Mouse (Mus musculus) neural tube, embryonic 14.5 days (tissue): ENCODE measurements around the gene Dhodh. TPM values are rescaled to one million over a fixed set of nuclear protein-coding genes. Genes with fewer than 3 reads are reported as not detected.

Experiments used
- polyA plus RNA-seq: library from polyadenylated mRNA; unstranded; fragments of >200 nt; fragmentation: Nextera tagmentation; extraction: Ambion mirVana; gene quantifications from 2 replicates; pipeline ENCODE4 v1.2.1, GENCODE M21; 2014

The Dhodh gene
- polyA plus RNA-seq, 1 experiment from 2014 or later, result 32.8 TPM

Other genes with a start within 250 kb of the Dhodh start
- gene Pmfbp1, start 114.6 kb downstream of the Dhodh start, polyA plus RNA-seq, result 2.2 and 2.8 TPM in 2 replicates
- 12.1 and 16.3 TPM in 2 replicates for gene Dhx38, start 42.8 kb downstream of the Dhodh start, polyA plus RNA-seq
- gene Txnl4b, start 42.8 kb downstream of the Dhodh start, polyA plus RNA-seq, result 31.9 TPM in 2 replicates
- gene Hp, start 29.5 kb downstream of the Dhodh start, polyA plus RNA-seq, result 0.19 TPM in 1 of 2 replicates, not detected in the other
- 0.09 TPM in 1 of 2 replicates, not detected in the other for gene Pkd1l3, start 5.8 kb upstream of the Dhodh start, polyA plus RNA-seq
- 179 and 191 TPM in 2 replicates for gene Ist1, start 84.6 kb upstream of the Dhodh start, polyA plus RNA-seq
- gene Zfp821, start 96.9 kb upstream of the Dhodh start, polyA plus RNA-seq, result 73.9 and 82.2 TPM in 2 replicates
- 3.7 and 4.0 TPM in 2 replicates for gene Atxn1l, start 129.1 kb upstream of the Dhodh start, polyA plus RNA-seq
- 39.2 and 48.7 TPM in 2 replicates for gene Ap1g1, start 169.9 kb upstream of the Dhodh start, polyA plus RNA-seq